ENCODE assay signal across 25 mouse cellular contexts in the genomic region with DNA sequence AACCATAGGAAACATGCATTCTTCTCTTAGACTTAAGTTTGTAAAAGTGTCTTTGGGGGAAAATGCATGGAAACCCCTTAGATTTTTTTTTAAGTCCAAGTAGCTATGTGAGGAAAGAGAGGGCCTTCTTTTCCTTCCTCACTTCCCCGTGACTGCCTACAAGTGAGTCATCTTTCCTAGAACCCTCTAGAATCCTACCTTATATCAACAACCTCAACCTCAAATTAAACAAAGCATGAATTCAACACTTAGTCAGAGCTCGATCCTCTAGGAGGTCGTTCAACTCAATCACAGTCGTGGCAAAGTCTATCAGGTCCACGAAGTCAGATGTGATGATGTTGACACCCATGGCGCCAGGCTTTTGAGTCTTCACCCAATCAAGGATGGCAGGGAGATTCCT.
"Had no signal": no experiment of that assay in that cellular context is flagged by ENCODE, and none has a peak within 500 bp of the region (broad histone marks: within the 10 kb centered on the region; RNA-seq: fewer than 3 reads in every experiment).

No protein-coding gene starts in this region.

- H3K4me1 ChIP-seq: hindbrain, embryonic 13.5 days; hindbrain, embryonic 15.5 days; limb, embryonic 10.5 days had no signal

- H3K36me3 ChIP-seq: heart, embryonic 13.5 days; heart, embryonic 15.5 days; kidney, embryonic 15.5 days; limb, embryonic 10.5 days; limb, embryonic 12.5 days had no signal

- H3K9ac ChIP-seq: heart, embryonic 13.5 days; heart, embryonic 15.5 days; hindbrain, embryonic 13.5 days; hindbrain, embryonic 15.5 days; kidney, embryonic 15.5 days; limb, embryonic 12.5 days had no signal

- H3K27ac ChIP-seq: heart, adult 2 months; heart, embryonic 13.5 days; heart, embryonic 15.5 days; hindbrain, embryonic 13.5 days; hindbrain, embryonic 15.5 days; hindbrain, postnatal 0 days; kidney, embryonic 15.5 days; kidney, postnatal 0 days; left cerebral cortex, adult 2 months; limb, embryonic 10.5 days; limb, embryonic 12.5 days had no signal

- H3K4me3 ChIP-seq: heart, adult 2 months; heart, embryonic 13.5 days; heart, embryonic 15.5 days; hindbrain, embryonic 13.5 days; hindbrain, embryonic 15.5 days; kidney, embryonic 15.5 days; left cerebral cortex, adult 2 months; limb, embryonic 10.5 days; limb, embryonic 12.5 days had no signal

- H3K27me3 ChIP-seq: heart, embryonic 13.5 days; heart, embryonic 15.5 days; hindbrain, embryonic 13.5 days; hindbrain, embryonic 15.5 days; kidney, embryonic 15.5 days; limb, embryonic 12.5 days had no signal

- H3K9me3 ChIP-seq: heart, embryonic 13.5 days; heart, embryonic 15.5 days; hindbrain, embryonic 13.5 days; hindbrain, embryonic 15.5 days; kidney, embryonic 15.5 days; limb, embryonic 10.5 days; limb, embryonic 12.5 days had no signal

- H3K4me2 ChIP-seq: heart, embryonic 11.5 days; heart, embryonic 13.5 days; heart, embryonic 15.5 days; hindbrain, embryonic 13.5 days; hindbrain, embryonic 15.5 days; kidney, embryonic 15.5 days; limb, embryonic 12.5 days; liver, embryonic 11.5 days had no signal

- ATAC-seq: hindbrain, postnatal 0 days; intestine, embryonic 16.5 days had no signal

- DNase-seq: gastrocnemius, postnatal 14 days; gastrocnemius, postnatal 36 days; heart, adult 11 months; heart, adult 2 months; heart, postnatal 14 days; heart, postnatal 36 days; kidney, adult 11 months; kidney, adult 2 months; kidney, adult 9 months; kidney, postnatal 14 days; kidney, postnatal 36 days; liver had no signal
